Mouse (Mus musculus) liver, embryonic 11.5 days (tissue): ENCODE data around the gene Ctsw. TPM values are rescaled to one million over a fixed set of nuclear protein-coding genes. Genes with fewer than 3 reads are reported as not detected.

ENCODE experiments used
- ATAC-seq: fragments of 200-750 bp; cut with Nextera tagmentation; replicated peaks from 2 replicates; pipeline ENCODE4 v1.8.0; 2017; ENCODE audit warnings: moderate number of reproducible peaks, mild to moderate bottlenecking, moderate TSS enrichment, moderate library complexity; ENCODE audit not compliant: low FRiP score
- DNase-seq: peaks from one replicate; pipeline ENCODE4 v3.0.0-alpha.2; 2017; ENCODE audit warnings: low spot score
- H3K27ac ChIP-seq: fragments of 300-500 bp; sonication (generic); 2 replicates; pipeline ENCODE4 v1.5.1; 2014; ENCODE audit warnings: mild to moderate bottlenecking, low read depth, low read length, control low read depth
- H3K27me3 ChIP-seq: fragments of 300-500 bp; sonication (generic); replicated peaks from 2 replicates; pipeline ENCODE4 v1.6.1; 2014; ENCODE audit warnings: low read length, mixed read lengths; ENCODE audit not compliant: control insufficient read depth, insufficient read depth
- H3K36me3 ChIP-seq: fragments of 300-500 bp; sonication (generic); 2 replicates; pipeline ENCODE4 v1.6.1; 2014; ENCODE audit warnings: mild to moderate bottlenecking, low read length, moderate library complexity, mixed read lengths; ENCODE audit not compliant: control insufficient read depth, insufficient read depth
- H3K4me1 ChIP-seq: fragments of 300-500 bp; sonication (generic); replicated peaks from 2 replicates; pipeline ENCODE4 v1.6.1; 2014; ENCODE audit warnings: low read length, mixed read lengths; ENCODE audit not compliant: control insufficient read depth, insufficient read depth
- H3K4me2 ChIP-seq: fragments of 300-500 bp; sonication (generic); 2 replicates; pipeline ENCODE4 v1.6.1; 2014; ENCODE audit warnings: mild to moderate bottlenecking, control low read depth, moderate library complexity
- H3K4me3 ChIP-seq: fragments of 300-500 bp; sonication (generic); 2 replicates; pipeline ENCODE4 v1.5.1; 2014; ENCODE audit warnings: low read depth, low read length, control low read depth
- H3K9ac ChIP-seq: fragments of 300-500 bp; sonication (generic); 2 replicates; pipeline ENCODE4 v1.6.1; 2014; ENCODE audit warnings: low read depth, low read length, control low read depth
- H3K9me3 ChIP-seq: fragments of 300-500 bp; sonication (generic); 2 replicates; pipeline ENCODE4 v1.6.1; 2016; ENCODE audit warnings: low read length, inconsistent platforms, mixed read lengths; ENCODE audit not compliant: control insufficient read depth
- WGBS: fragments of 180-500 bp; shearing (Covaris S2); extraction: QIAGEN DNeasy Blood & Tissue Kit; methylation state at CpG from one replicate; pipeline ENCODE4 v1.1.7; 2014; 5-methylcytosine and 5-hydroxymethylcytosine counted together
- polyA plus RNA-seq: library from polyadenylated mRNA; unstranded; fragments of >200 nt; fragmentation: Nextera tagmentation; extraction: Ambion mirVana; gene quantifications from 2 replicates; pipeline ENCODE4 v1.2.1, GENCODE M21; 2014

Ctsw gene
- polyA plus RNA-seq, 1 experiment from 2014 or later: 0.52 TPM

DNA sequence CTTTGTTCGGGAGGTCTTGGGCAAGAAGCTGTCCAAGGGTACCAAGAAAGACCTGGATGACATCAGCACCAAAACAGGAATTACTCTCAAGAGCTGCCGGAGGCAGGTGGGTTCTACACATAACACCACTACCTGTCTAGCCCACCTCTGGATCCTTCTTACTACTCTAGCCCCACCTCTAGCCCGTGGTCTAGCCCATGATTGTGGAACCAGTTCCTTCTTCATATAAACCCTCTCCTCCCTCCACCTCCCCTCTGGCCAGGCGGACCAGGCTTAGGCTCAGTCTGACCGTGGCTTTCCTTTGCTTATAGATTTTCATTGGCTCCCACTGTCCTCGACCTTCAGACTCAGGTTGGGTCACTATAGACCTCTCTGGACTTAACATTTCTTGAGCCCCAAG is 6.9 kb downstream of the Ctsw start:
- ATAC-seq (no peak), DNase-seq (no peak)
- Histone ChIP-seq H3K27me3 (no peaks in the 10 kb centered on the region), H3K4me1 (peaks cover 17% of the 10 kb centered on the region), H3K9me3 (no peaks in the 10 kb centered on the region), H3K27ac (no peak overlapping the region), H3K36me3 (peaks cover 12% of the 10 kb centered on the region), H3K9ac (peak overlapping the region; percentile 88), H3K4me3 (peak overlapping the region; percentile 87), H3K4me2 (peak overlapping the region; percentile 97)
- WGBS: 83% methylated on average over 6 of the region's 6 CpGs

DNA sequence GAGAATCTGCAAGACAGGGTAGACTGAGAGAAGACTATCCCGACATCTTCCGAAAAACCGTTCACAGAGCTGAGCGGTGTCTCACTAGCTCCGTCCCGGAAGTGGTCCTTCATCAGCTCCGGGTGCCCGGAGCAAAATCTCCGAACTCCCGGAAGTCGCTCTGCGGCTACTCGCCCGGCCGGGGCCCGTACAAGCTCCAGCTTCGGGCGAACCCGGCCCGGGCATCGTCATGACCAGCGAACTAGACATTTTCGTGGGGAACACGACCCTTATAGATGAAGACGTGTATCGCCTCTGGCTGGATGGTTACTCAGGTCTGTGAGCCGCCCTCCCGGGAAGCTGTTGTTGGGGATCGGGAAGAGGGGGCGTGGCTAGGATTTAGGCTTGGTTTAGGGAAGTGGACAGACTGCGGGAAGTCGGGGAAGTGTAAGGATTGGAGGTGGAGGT is 7.8 kb downstream of the Ctsw start, which contains the start of gene Fibp:
Gene Fibp, plus strand, starts transcription at position 151 of the 447 bp plus-strand sequence.
- Histone ChIP-seq H3K27ac (peak within 1 kb of the TSS; percentile 56), H3K9ac (peak within 1 kb of the TSS; percentile 88), H3K9me3 (no peaks in the 10 kb centered on the region), H3K4me3 (peak within 1 kb of the TSS; percentile 87), H3K4me2 (peak within 1 kb of the TSS; percentile 97), H3K27me3 (no peaks in the 10 kb centered on the region), H3K36me3 (peaks cover 5% of the 10 kb centered on the region; the same call in 1 of the 2 replicates), H3K4me1 (peaks cover 27% of the 10 kb centered on the region)
- DNase-seq (peak; percentile 90), ATAC-seq (peak; percentile 72)
- WGBS: under 1% methylated on average over 32 of the region's 32 CpGs

DNA sequence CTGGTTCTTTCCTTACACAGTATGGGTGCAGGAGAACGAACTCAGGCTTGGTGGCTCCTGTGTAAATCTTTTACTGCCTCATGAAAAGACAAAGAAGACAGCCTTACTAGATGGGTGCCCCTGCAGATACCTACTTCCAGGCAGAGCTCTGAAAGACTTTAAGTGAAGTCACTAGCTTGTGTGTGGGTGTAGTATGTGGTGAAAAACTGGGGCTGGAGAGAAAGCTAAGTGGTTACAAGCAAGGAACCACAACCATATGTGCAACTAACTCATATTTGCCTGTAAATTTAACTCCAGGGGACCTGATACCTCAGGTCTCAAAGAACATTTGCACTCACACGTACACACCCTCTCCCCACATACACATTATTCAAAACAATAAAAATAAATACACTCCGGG is 8.4 kb downstream of the Ctsw start:
- Histone ChIP-seq H3K36me3 (peaks cover 5% of the 10 kb centered on the region; the same call in 1 of the 2 replicates), H3K4me2 (peak overlapping the region; percentile 97), H3K4me1 (peaks cover 33% of the 10 kb centered on the region), H3K9ac (peak overlapping the region; percentile 88), H3K9me3 (no peaks in the 10 kb centered on the region), H3K27ac (no peak overlapping the region), H3K4me3 (peak overlapping the region; percentile 87), H3K27me3 (no peaks in the 10 kb centered on the region)
- 27% methylated on average over 3 of the region's 3 CpGs for WGBS
- ATAC-seq (no peak), DNase-seq (no peak)

DNA sequence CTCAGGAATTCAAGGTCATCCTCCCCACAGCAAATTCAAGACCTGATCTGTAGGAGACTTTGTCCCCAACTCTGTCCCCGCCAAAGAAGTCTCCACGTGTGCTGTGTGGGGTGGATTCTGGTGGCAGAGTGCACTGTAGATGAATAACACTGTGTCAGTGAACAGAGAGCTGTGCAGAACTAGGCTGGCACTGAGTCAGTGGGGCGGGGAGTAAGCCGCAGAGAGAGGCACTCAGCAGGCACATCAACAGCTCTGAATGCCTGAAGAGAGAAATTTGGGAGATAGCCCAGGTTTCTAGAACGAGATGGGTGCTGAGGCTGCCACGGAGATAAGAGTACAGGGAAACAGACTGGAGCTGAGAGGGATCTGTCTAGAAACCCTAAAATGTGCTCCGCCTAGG is 9.3 kb downstream of the Ctsw start:
- no peak overlapping the region for H3K9ac ChIP-seq
- peaks cover 33% of the 10 kb centered on the region for H3K4me1 ChIP-seq
- 67% methylated on average over 7 of the region's 7 CpGs for WGBS
- ATAC-seq (no peak), DNase-seq (no peak)
- peaks cover 2% of the 10 kb centered on the region; the same call in 1 of the 2 replicates for H3K36me3 ChIP-seq
- no peaks in the 10 kb centered on the region for H3K9me3 ChIP-seq
- no peaks in the 10 kb centered on the region for H3K27me3 ChIP-seq
- no peak overlapping the region for H3K4me2 ChIP-seq
- H3K4me3 ChIP-seq: 0 out of 2 replicates have a peak overlapping the region, but pooled peaks have one; percentile 11
- H3K27ac ChIP-seq: no peak overlapping the region

DNA sequence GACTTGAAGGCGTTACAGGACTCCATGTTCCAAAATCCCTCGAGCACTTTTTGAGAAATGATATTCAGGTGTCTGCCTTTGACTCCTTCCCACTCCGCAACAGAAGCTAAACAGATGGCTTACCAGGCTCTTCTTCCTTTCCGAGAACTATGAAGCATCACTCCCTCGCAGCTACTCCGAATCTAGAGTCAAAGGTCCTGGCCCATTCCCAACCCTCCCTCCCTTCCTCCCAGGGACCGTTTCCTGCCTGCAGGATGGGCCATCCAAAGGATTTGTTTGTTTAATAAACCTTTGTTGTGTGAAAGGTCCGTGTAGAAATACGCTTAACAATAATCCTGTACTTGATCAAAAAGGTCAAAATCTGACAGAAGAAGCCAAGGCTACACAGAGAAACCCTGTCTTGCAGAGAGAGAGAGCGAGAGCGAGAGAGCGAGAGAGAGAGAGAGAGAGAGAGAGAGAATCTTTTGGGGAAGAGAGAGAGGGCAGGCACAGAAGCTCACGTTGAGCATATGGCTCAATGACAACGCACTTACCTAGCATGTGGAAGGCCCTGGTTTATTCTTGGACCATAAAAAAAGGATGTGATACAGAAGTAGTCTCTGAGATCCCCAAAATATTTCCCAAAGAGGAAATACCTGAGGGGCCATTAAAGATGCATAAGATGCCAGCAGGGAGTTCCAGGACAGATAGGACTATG is 10.4 kb downstream of the Ctsw start, which contains the start of gene Ccdc85b:
Gene Ccdc85b, minus strand, starts transcription at position 149 of the 697 bp plus-strand sequence.
- no peaks in the 10 kb centered on the region for H3K9me3 ChIP-seq
- H3K27ac ChIP-seq: peak within 1 kb of the TSS; percentile 78
- no peak for DNase-seq
- H3K27me3 ChIP-seq: no peaks in the 10 kb centered on the region
- 0 out of 2 replicates have a peak, but pooled peaks have one; percentile 3 for ATAC-seq
- peak within 1 kb of the TSS; percentile 86 for H3K9ac ChIP-seq
- H3K4me3 ChIP-seq: peak within 1 kb of the TSS; percentile 87
- 15% methylated on average over 14 of the region's 14 CpGs for WGBS
- H3K4me2 ChIP-seq: peak within 1 kb of the TSS; percentile 90
- H3K36me3 ChIP-seq: 0 out of 2 replicates have a peak, but pooled peaks cover 2% of the 10 kb centered on the region
- H3K4me1 ChIP-seq: peaks cover 33% of the 10 kb centered on the region

DNA sequence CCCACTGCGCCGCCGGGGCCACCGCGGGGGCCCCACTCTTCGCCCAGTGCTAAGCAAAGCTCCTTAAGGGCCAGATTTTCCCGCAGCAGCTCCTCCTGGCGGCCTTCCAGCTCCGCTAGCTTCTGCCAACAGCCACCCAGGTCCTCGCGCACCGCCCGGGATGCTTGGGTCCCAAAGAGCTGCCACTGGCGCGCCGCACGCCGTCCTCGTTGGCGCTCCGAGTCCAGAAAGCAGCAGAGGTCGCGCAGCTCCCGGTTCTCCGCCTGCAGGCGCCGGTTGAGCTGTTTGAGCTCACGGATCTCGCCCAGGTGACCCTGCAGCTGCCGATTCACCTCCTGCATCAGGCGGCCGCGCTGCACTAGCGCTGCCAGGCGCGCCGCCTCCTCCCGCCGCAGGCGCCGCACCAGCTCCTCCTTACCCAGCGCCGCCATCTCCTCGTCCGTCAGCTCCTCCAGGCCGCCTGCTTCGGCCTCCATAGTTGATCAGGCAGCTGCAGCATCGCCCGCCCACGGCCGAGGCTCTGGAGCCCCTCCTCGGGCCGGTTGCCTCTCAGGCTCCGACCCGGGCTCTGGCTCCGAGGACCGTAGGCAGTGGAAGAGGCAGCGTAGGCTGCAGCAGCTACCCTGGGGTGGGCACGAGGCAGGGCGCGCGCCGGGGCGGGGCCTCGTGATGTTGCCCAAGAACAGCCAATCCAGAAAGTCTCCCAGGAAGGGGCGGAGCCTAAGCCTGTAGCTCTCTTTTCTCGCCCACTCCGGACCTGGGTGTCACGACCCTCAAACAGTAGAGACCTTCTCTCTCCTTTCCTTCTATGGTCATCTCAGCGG is 11.2 kb downstream of the Ctsw start:
- peak overlapping the region; percentile 86 for H3K9ac ChIP-seq
- no peaks in the 10 kb centered on the region for H3K9me3 ChIP-seq
- H3K4me3 ChIP-seq: peak overlapping the region; percentile 87
- H3K4me1 ChIP-seq: peaks cover 33% of the 10 kb centered on the region
- H3K27me3 ChIP-seq: no peaks in the 10 kb centered on the region
- WGBS: under 1% methylated on average over 70 of the region's 70 CpGs
- H3K27ac ChIP-seq: peak overlapping the region; percentile 78
- ATAC-seq: peak; percentile 88
- peak overlapping the region; percentile 90 for H3K4me2 ChIP-seq
- 0 out of 2 replicates have a peak, but pooled peaks cover 2% of the 10 kb centered on the region for H3K36me3 ChIP-seq
- DNase-seq: peak; percentile 96

DNA sequence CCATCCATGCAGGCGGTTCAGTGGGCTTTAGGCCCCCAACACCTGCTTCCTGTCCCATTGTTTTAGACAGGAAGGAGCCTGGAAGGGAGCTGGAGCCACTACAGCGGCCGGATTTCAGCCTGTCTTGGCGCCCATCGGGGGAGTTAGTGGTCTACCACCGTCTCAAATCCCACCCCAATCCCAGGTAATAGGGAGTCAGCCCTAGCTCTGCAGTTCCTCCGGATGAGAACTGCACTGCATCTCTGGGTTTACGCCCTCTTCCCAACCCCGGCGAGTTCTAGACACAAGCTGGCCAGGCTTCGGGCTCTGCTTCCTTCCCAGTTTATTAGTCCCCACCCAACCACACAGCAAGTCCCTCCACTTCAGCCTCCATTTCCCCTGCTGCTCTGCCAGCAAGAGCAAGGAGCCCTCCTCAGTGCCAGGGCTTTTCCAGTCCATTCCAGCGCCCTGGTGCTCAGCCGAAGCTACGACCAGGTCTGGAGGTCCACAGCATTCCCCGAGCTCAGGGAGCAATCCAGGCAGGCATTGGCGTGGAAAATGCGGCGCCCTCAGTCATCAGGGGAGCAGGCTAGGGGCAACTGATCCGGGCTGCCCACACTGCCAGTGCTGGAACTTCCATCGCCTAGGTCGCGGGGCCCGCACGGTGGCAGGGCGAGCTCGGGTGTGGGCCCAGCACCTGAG is 11.9 kb downstream of the Ctsw start:
- no peak for ATAC-seq
- Histone ChIP-seq H3K4me3 (peak overlapping the region; percentile 87), H3K36me3 (0 out of 2 replicates have a peak, but pooled peaks cover 2% of the 10 kb centered on the region), H3K9me3 (no peaks in the 10 kb centered on the region), H3K9ac (peak overlapping the region; percentile 86), H3K27ac (peak overlapping the region; percentile 78), H3K4me1 (peaks cover 31% of the 10 kb centered on the region), H3K27me3 (no peaks in the 10 kb centered on the region), H3K4me2 (peak overlapping the region; percentile 90)
- 4% methylated on average over 26 of the region's 26 CpGs for WGBS
- DNase-seq: no peak

DNA sequence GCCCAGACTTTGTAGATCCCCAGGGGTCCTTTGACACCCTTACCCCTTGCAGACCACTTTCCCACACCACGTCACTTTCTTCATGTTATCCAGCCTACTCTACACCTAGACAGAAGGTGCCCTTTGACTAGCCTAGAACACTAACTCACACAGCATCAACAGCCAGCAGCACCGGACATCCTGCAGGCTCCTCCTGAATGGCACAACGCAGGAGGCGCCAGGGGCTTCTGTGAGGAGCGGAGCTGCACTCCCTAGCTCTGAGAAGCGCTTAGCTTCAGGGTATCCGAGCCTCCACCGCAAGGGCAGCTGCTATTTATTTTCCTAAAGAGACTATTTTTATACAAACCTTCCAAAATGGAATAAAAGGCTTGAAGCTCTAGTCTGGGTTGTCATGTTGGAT is 12.7 kb downstream of the Ctsw start:
- Histone ChIP-seq H3K4me2 (peak overlapping the region; percentile 90), H3K9me3 (no peaks in the 10 kb centered on the region), H3K27me3 (no peaks in the 10 kb centered on the region), H3K4me1 (peaks cover 25% of the 10 kb centered on the region), H3K36me3 (0 out of 2 replicates have a peak, but pooled peaks cover 2% of the 10 kb centered on the region), H3K27ac (no peak overlapping the region), H3K9ac (peak overlapping the region; percentile 23; the same call in 1 of the 2 replicates), H3K4me3 (peak overlapping the region; percentile 87)
- WGBS: 71% methylated on average over 8 of the region's 8 CpGs
- ATAC-seq: no peak
- DNase-seq: no peak
